Mouse (Mus musculus): ENCODE measurements around the gene Gsdme.

- TF ChIP-seq SIN3A (IDR thresholded peaks at IDR 0.05; ENCODE audit: low read length) = no peak
- TF ChIP-seq ZNF384 (IDR thresholded peaks at IDR 0.05; ENCODE audit: low read depth, low read length) = no peak
- TF ChIP-seq KAT2A (conservative IDR thresholded peaks at IDR 0.05; ENCODE audit: low read depth, low read length) = no peak
- no peak for TF ChIP-seq EP300 (IDR thresholded peaks at IDR 0.05; ENCODE audit: low read depth in 1 of 2, low read length in 2 of 2)
- no peak for TF ChIP-seq TAL1 (IDR thresholded peaks at IDR 0.05; ENCODE audit: low read length)
- no peak for TF ChIP-seq GABPA (IDR thresholded peaks at IDR 0.05; ENCODE audit: low read depth, low read length)
- no peak for TF ChIP-seq MXI1 (IDR thresholded peaks at IDR 0.05; ENCODE audit: low read depth, low read length)
- peak; percentile 79 to 95 (median 95) for TF ChIP-seq CTCF (IDR thresholded peaks at IDR 0.05 in 2 of 3, conservative IDR thresholded peaks at IDR 0.05 in 1 of 3; ENCODE audit: control insufficient read depth in 1 of 3, insufficient read depth in 1 of 3, low read depth in 2 of 3, low read length in 3 of 3, poor library complexity in 1 of 3, severe bottlenecking in 1 of 3)
- TF ChIP-seq USF1 (IDR thresholded peaks at IDR 0.05; ENCODE audit: low read depth, low read length) = no peak
- TF ChIP-seq BHLHE40 (IDR thresholded peaks at IDR 0.05; ENCODE audit: borderline replicate concordance, low read depth, low read length) = no peak
Measured at GRCm38 (mm10) chr6:50312647-50313046, 49.0 kb upstream of the Gsdme start.

Measured in MEL (cell line).